Mouse (Mus musculus) liver, postnatal 0 days (tissue): ENCODE results near the gene Apc2.

Source experiments
- CTCF ChIP-seq: sonication (generic); IDR thresholded peaks from 2 replicates; pipeline ENCODE4 v1.5.1; 2016; ENCODE audit warnings: antibody characterized with exemption, low read depth
- EP300 ChIP-seq: IDR thresholded peaks from 2 replicates; pipeline ENCODE4 v1.6.1; 2016; ENCODE audit warnings: antibody characterized with exemption, low read depth, mild to moderate bottlenecking

- TF ChIP-seq CTCF (no peak), EP300 (no peak)
Measured at GRCm38 (mm10) chr10:80250573-80250972, 45.2 kb upstream of the Apc2 start.
